Mouse (Mus musculus): ENCODE data around the gene Copb1. TPM values are rescaled to one million over a fixed set of nuclear protein-coding genes. Genes with fewer than 3 reads are reported as not detected.

The Copb1 gene
- polyA plus RNA-seq, 1 experiment, result 121 TPM

- TF ChIP-seq POLR2A (IDR thresholded peaks at IDR 0.05; ENCODE audit: insufficient read depth, low read length) (no peak), EP300 (IDR thresholded peaks at IDR 0.05; ENCODE audit: insufficient read depth, low read depth, low read length) (no peak), CTCF (IDR thresholded peaks at IDR 0.05; ENCODE audit: low read depth, low read length) (no peak)
- H3K27ac ChIP-seq (ENCODE audit: insufficient read depth, low read length), result no peak overlapping the region
- peaks cover 6% of the 10 kb centered on the region for H3K36me3 ChIP-seq (ENCODE audit: control insufficient read depth, insufficient read depth, low read length, poor library complexity, severe bottlenecking)
- H3K27me3 ChIP-seq (ENCODE audit: control insufficient read depth, insufficient read depth, low read length, poor library complexity, severe bottlenecking), result no peaks in the 10 kb centered on the region
- no peaks in the 10 kb centered on the region for H3K9me3 ChIP-seq (replicated peaks; ENCODE audit: control insufficient read depth, insufficient read depth, low read length, poor library complexity, severe bottlenecking)
- H3K4me3 ChIP-seq (ENCODE audit: low read depth, low read length), result no peak overlapping the region
- H3K9ac ChIP-seq (ENCODE audit: low read depth, poor library complexity, severe bottlenecking), result no peak overlapping the region
- no peaks in the 10 kb centered on the region for H3K4me1 ChIP-seq (ENCODE audit: control insufficient read depth, insufficient read depth, low read length)
Observed at GRCm38 (mm10) chr7:114213537-114213936, 41.0 kb downstream of the Copb1 start.

GRCm38 (mm10) chr7:114210618-114211017 lies 43.9 kb downstream of the Copb1 start:
- no peak for TF ChIP-seq POLR2A (IDR thresholded peaks at IDR 0.05; ENCODE audit: insufficient read depth, low read length)
- TF ChIP-seq CTCF (IDR thresholded peaks at IDR 0.05; ENCODE audit: low read depth, low read length), result no peak
- no peak for TF ChIP-seq EP300 (IDR thresholded peaks at IDR 0.05; ENCODE audit: insufficient read depth, low read depth, low read length)
- no peak overlapping the region for H3K4me3 ChIP-seq (ENCODE audit: low read depth, low read length)
- H3K36me3 ChIP-seq (ENCODE audit: control insufficient read depth, insufficient read depth, low read length, poor library complexity, severe bottlenecking), result no peaks in the 10 kb centered on the region
- H3K4me1 ChIP-seq (ENCODE audit: control insufficient read depth, insufficient read depth, low read length), result no peaks in the 10 kb centered on the region
- no peak overlapping the region for H3K27ac ChIP-seq (ENCODE audit: insufficient read depth, low read length)
- H3K9me3 ChIP-seq (replicated peaks; ENCODE audit: control insufficient read depth, insufficient read depth, low read length, poor library complexity, severe bottlenecking), result no peaks in the 10 kb centered on the region
- H3K9ac ChIP-seq (ENCODE audit: low read depth, poor library complexity, severe bottlenecking), result no peak overlapping the region
- H3K27me3 ChIP-seq (ENCODE audit: control insufficient read depth, insufficient read depth, low read length, poor library complexity, severe bottlenecking), result no peaks in the 10 kb centered on the region

- no peaks in the 10 kb centered on the region for H3K9me3 ChIP-seq (replicated peaks; ENCODE audit: control insufficient read depth, insufficient read depth, low read length, poor library complexity, severe bottlenecking)
- H3K27me3 ChIP-seq (ENCODE audit: control insufficient read depth, insufficient read depth, low read length, poor library complexity, severe bottlenecking), result no peaks in the 10 kb centered on the region
- TF ChIP-seq POLR2A (IDR thresholded peaks at IDR 0.05; ENCODE audit: insufficient read depth, low read length), result no peak
- no peak for TF ChIP-seq EP300 (IDR thresholded peaks at IDR 0.05; ENCODE audit: insufficient read depth, low read depth, low read length)
- no peak for TF ChIP-seq CTCF (IDR thresholded peaks at IDR 0.05; ENCODE audit: low read depth, low read length)
- H3K9ac ChIP-seq (ENCODE audit: low read depth, poor library complexity, severe bottlenecking), result no peak overlapping the region
- H3K4me1 ChIP-seq (ENCODE audit: control insufficient read depth, insufficient read depth, low read length), result no peaks in the 10 kb centered on the region
- no peak overlapping the region for H3K27ac ChIP-seq (ENCODE audit: insufficient read depth, low read length)
- H3K4me3 ChIP-seq (ENCODE audit: low read depth, low read length), result no peak overlapping the region
- H3K36me3 ChIP-seq (ENCODE audit: control insufficient read depth, insufficient read depth, low read length, poor library complexity, severe bottlenecking), result no peaks in the 10 kb centered on the region
Observed at GRCm38 (mm10) chr7:114209841-114210240, 44.7 kb downstream of the Copb1 start.

- no peaks in the 10 kb centered on the region for H3K9me3 ChIP-seq (replicated peaks; ENCODE audit: control insufficient read depth, insufficient read depth, low read length, poor library complexity, severe bottlenecking)
- TF ChIP-seq CTCF (IDR thresholded peaks at IDR 0.05; ENCODE audit: low read depth, low read length) (no peak), EP300 (IDR thresholded peaks at IDR 0.05; ENCODE audit: insufficient read depth, low read depth, low read length) (no peak), POLR2A (IDR thresholded peaks at IDR 0.05; ENCODE audit: insufficient read depth, low read length) (no peak)
- no peak overlapping the region for H3K27ac ChIP-seq (ENCODE audit: insufficient read depth, low read length)
Observed at GRCm38 (mm10) chr7:114203491-114204359, 50.8 kb downstream of the Copb1 start.

GRCm38 (mm10) chr7:114202972-114203404 lies 51.5 kb downstream of the Copb1 start:
- Histone ChIP-seq H3K4me1 (ENCODE audit: control insufficient read depth, insufficient read depth, low read length) (no peaks in the 10 kb centered on the region), H3K9me3 (replicated peaks; ENCODE audit: control insufficient read depth, insufficient read depth, low read length, poor library complexity, severe bottlenecking) (no peaks in the 10 kb centered on the region), H3K27ac (ENCODE audit: insufficient read depth, low read length) (no peak overlapping the region), H3K27me3 (ENCODE audit: control insufficient read depth, insufficient read depth, low read length, poor library complexity, severe bottlenecking) (no peaks in the 10 kb centered on the region), H3K9ac (ENCODE audit: low read depth, poor library complexity, severe bottlenecking) (no peak overlapping the region), H3K36me3 (ENCODE audit: control insufficient read depth, insufficient read depth, low read length, poor library complexity, severe bottlenecking) (no peaks in the 10 kb centered on the region), H3K4me3 (ENCODE audit: low read depth, low read length) (no peak overlapping the region)
- TF ChIP-seq EP300 (IDR thresholded peaks at IDR 0.05; ENCODE audit: insufficient read depth, low read depth, low read length), result no peak
- no peak for TF ChIP-seq POLR2A (IDR thresholded peaks at IDR 0.05; ENCODE audit: insufficient read depth, low read length)
- TF ChIP-seq CTCF (IDR thresholded peaks at IDR 0.05; ENCODE audit: low read depth, low read length), result no peak

More at GRCm38 (mm10) chr7:114203491-114204359, 50.8 kb downstream of the Copb1 start:
- Histone ChIP-seq H3K4me3 (ENCODE audit: low read depth, low read length) (no peak overlapping the region), H3K27me3 (ENCODE audit: control insufficient read depth, insufficient read depth, low read length, poor library complexity, severe bottlenecking) (no peaks in the 10 kb centered on the region), H3K4me1 (ENCODE audit: control insufficient read depth, insufficient read depth, low read length) (no peaks in the 10 kb centered on the region), H3K36me3 (ENCODE audit: control insufficient read depth, insufficient read depth, low read length, poor library complexity, severe bottlenecking) (no peaks in the 10 kb centered on the region), H3K9ac (ENCODE audit: low read depth, poor library complexity, severe bottlenecking) (no peak overlapping the region)

- no peaks in the 10 kb centered on the region for H3K4me1 ChIP-seq (ENCODE audit: control insufficient read depth, insufficient read depth, low read length)
- H3K27me3 ChIP-seq (ENCODE audit: control insufficient read depth, insufficient read depth, low read length, poor library complexity, severe bottlenecking), result no peaks in the 10 kb centered on the region
- H3K4me3 ChIP-seq (ENCODE audit: low read depth, low read length), result no peak overlapping the region
- no peaks in the 10 kb centered on the region for H3K9me3 ChIP-seq (replicated peaks; ENCODE audit: control insufficient read depth, insufficient read depth, low read length, poor library complexity, severe bottlenecking)
- H3K9ac ChIP-seq (ENCODE audit: low read depth, poor library complexity, severe bottlenecking), result no peak overlapping the region
- no peak for TF ChIP-seq EP300 (IDR thresholded peaks at IDR 0.05; ENCODE audit: insufficient read depth, low read depth, low read length)
- TF ChIP-seq CTCF (IDR thresholded peaks at IDR 0.05; ENCODE audit: low read depth, low read length), result no peak
- TF ChIP-seq POLR2A (IDR thresholded peaks at IDR 0.05; ENCODE audit: insufficient read depth, low read length), result no peak
- H3K36me3 ChIP-seq (ENCODE audit: control insufficient read depth, insufficient read depth, low read length, poor library complexity, severe bottlenecking), result no peaks in the 10 kb centered on the region
- no peak overlapping the region for H3K27ac ChIP-seq (ENCODE audit: insufficient read depth, low read length)
Observed at GRCm38 (mm10) chr7:114200651-114201050, 53.9 kb downstream of the Copb1 start.

All from ES-Bruce4 (cell line).